Mouse (Mus musculus): ENCODE measurements around the gene Adarb2.

The Adarb2 gene

DNA sequence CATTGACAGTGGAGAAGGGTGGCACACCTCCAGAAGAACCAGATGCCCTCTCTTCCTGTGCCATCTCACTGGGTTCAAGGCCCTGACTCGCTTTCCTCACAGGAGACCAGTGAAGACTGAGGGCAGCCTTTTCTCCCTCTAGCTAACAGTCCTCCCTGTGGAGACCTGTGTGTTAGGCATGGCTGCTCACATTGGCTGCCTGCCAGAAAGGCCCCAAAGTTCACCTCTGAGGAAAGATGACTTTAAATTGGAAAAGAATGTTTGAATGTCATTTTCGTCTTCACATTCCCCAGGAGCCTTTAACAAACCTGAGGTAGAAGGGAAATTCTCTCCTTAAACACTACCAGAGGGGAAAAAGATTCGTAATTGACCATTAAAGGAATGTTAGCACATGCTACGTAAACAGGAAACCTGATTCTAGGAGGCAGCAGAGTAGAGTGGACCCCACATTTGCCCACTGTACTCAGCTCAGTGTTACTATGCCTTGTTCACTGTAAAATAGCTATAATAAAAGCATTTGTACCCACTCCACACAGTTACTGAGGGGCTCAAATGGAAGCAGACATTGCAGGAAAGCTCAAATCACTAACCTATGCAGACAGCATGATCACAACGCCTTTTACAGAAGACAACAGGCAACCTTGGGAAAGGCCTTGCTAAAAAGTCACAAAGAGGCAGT is 285.2 kb downstream of the Adarb2 start:
- no peak for DNase-seq (ENCODE audit: low spot score)

DNA sequence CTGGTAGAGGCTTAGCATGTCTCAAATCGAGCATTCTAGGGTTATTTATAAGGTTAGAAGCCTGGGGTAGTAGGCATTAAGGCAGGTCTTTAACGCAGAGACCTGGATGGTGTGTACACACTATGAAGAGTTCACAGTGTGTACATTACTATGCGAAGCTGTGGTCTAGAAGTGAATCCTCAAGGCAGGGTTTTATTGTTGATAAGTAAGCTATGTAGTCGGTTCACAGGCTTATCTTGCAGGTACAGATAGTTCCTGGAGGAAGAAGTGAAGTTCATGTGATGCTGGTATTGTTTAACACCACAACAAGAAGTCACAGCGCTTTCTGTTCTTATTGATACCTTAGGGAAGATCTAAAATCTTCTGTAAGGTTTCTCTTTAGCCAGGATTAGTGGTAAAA is 290.7 kb downstream of the Adarb2 start:
- no peak for DNase-seq (ENCODE audit: low spot score)

GRCm38 (mm10) chr13:8499551-8499950 is 296.9 kb downstream of the Adarb2 start:
- DNase-seq (ENCODE audit: low spot score): no peak

DNA sequence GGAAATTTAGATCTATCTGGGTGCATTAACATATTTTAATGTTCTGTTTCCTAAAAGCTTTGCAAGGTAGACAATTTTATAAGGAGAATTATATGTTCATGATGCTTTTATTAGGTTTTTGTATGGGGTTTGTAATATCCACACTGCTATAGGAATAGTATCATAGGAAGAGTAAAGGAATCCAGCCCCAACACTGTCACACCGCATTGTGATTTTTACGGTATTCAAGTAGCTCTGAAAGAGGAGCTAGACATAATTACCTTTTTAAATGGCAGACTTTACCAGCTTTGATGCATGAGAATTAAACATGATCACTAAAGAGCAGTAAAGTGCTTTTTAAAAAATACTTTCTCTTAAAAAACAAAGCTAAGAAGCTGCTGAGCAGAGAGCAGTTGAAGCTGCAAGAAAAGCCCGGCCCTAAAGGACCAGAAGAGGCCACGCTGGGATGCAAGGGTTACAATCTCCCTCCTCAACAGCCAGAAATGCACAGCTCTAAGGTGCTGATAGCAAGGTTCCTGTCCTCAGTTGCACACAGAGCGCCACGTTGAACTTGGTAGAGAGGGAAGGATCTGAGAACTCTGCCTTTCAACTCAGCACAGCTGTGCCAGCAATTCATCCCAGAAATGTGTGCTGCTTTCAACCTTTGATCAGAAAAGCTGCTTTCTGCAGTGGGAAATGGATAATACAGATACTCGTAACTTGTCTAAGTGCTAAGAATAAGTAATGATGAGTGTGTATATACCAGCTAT is 308.6 kb downstream of the Adarb2 start:
- no peak for DNase-seq (ENCODE audit: low spot score)

DNA sequence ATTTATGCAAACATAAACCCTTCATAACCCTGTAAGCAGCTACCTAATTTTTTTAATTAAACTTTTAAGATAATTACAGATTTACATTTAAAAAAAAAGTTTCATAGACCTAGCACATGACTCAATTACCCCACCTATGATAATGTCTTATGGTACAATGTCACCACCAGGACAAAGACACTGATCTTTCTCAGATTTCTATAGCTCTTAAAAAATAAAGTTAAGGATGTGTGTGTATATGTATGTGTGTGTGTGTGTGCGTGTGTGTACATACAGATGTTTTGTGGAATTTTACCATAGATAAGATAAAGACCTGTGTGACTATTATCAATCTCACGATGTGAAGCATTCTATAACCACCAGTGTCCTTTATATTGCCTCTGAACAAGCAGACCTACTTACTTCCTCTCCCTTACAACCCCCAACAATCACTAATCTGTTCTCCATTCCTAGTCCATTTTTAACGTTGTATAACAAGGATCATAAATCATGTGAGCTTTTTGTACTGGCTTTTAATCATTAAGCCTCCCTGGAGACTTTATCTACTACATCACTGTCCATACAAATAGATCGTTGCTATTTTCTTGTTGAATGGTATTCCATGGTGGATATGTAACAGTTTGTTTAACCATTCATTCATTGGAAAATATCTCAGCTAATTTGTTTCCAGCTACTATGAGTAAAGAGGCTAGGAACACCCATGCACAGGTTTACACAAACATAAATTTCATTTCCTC is 313.5 kb downstream of the Adarb2 start:
- no peak for DNase-seq (ENCODE audit: low spot score)

GRCm38 (mm10) chr13:8519204-8519603 is 316.5 kb downstream of the Adarb2 start:
- DNase-seq (ENCODE audit: low spot score): no peak

- DNase-seq (ENCODE audit: low spot score): no peak
Measured at GRCm38 (mm10) chr13:8525748-8526631, 323.3 kb downstream of the Adarb2 start.

GRCm38 (mm10) chr13:8534265-8535113 is 331.8 kb downstream of the Adarb2 start:
- no peak for DNase-seq (ENCODE audit: low spot score)

DNA sequence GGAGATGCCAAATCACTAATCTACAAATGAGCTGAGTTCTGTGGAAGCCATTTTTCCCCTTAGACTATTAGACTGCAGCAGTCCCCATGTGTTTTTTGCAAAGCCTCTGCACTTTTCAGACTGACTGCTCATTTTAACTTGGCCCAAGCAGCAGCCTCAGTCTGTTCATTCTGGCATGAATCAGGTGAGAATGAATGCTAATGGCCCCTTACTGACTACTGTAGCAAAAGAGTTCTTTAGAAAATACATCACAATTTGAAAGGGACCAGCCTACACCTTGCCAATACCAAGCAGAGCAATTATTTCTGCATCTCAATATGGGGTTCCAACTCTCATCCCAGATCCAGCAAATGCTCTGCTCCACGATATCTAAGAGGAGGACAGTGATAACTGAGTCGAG is 335.8 kb downstream of the Adarb2 start:
- DNase-seq (ENCODE audit: low spot score): no peak

DNA sequence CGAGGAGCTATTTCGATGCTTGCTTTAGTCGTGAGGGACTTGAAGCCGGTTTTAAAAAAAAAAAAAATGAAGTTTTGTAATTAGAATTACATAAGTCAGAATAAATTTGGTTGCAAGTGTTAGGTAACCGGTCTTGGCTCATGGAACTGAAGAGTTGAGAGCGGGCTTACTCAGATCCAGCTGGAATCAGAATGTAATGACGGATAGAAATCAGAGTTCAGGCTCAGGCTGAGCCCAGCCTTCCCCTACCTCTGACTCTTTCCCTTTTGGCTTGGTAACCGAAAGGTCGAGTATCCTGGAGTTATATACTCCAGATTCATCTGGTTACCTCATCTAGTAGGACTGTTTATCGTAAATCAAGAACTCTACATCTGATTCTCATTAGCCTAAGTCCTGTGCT is 336.2 kb downstream of the Adarb2 start:
- DNase-seq (ENCODE audit: low spot score): no peak

DNA sequence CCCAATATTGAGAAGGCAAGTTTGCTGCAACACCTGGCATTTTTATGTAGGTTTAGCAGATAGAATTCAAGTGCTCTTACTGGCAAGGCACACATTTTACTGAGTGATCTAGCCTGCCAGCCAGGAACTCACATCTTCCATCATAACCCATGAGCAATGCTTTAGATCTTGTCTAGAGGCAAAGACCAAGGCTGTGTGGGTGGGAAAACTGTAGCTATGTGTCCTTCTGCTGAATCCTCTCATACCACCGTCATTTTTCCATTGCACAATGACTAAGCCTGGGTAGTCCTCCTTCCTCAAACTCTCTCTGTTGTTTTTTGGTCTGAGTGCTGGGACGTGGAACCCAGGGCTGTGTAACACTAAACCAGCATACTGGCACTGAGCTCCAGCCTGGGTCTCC is 340.0 kb downstream of the Adarb2 start:
- DNase-seq (ENCODE audit: low spot score): no peak

GRCm38 (mm10) chr13:8552242-8552641 is 349.6 kb downstream of the Adarb2 start:
- DNase-seq (ENCODE audit: low spot score): no peak

GRCm38 (mm10) chr13:8557784-8558183 is 355.1 kb downstream of the Adarb2 start:
- DNase-seq (ENCODE audit: low spot score): no peak

GRCm38 (mm10) chr13:8560485-8560884 is 357.8 kb downstream of the Adarb2 start:
- no peak for DNase-seq (ENCODE audit: low spot score)

DNA sequence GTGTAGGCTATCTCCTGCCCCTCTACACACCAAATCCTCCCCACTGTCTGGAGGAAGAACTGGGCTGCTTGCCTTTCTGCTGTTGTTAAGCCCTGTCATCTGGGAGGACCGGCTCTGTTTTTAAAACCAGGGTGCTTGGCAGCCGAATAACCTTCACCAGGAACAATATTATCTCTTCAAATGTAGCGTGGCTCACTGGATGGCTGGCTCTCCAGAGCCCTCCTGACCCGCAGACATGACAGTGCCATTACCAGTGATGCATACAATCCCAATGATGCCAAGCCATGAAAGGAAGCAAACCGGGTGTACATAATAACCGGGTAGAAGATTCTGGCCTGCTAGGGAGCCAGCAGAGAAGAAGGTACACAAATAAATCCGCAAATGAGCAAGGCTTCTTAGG is 360.5 kb downstream of the Adarb2 start:
- no peak for DNase-seq (ENCODE audit: low spot score)

DNA sequence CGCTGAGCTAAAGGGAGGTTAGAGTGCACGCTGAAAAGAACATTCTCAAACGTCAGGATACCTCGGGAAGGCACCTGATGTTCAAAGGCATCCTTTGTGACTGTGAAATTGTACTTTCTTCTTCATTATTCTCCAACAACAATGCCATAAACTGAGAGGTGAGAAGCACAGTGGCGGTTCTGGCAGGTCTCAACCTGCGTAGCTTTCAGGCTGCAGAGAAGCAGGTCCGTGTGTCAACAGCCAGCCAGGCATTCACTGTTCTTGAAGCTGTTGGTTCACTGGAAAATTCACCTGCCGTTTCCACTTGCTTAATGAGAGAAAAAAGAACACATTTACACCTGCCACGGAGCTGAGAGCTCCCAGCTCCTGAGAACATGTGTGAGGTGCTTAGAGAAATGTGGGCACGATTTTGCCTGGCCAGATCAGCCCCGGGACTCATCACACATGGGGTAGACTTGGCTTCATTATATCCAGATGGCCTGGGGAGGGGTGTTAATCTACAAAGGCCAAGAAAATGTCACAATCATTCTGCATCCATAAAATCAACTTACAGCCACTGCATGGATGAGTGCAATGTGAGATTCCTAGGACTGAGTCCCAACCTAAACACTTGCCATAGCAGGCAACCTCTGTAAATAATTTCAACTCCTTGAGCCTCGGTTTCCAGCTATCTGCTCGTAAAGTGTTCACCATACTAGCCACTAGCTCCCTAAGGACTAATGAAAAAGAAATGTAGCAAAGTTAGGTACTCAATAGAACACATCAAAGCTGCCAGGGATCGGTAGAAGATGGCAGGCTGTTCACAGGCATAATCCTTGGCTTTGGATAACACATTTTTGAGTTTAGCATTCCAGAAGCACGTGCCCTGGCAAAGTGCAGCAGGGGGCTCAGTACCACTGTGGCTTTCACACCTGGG is 364.7 kb downstream of the Adarb2 start:
- no peak for DNase-seq (ENCODE audit: low spot score)

GRCm38 (mm10) chr13:8570269-8570668 is 367.6 kb downstream of the Adarb2 start:
- DNase-seq (ENCODE audit: low spot score): no peak

GRCm38 (mm10) chr13:8573908-8574307 is 371.2 kb downstream of the Adarb2 start:
- no peak for DNase-seq (ENCODE audit: low spot score)

DNA sequence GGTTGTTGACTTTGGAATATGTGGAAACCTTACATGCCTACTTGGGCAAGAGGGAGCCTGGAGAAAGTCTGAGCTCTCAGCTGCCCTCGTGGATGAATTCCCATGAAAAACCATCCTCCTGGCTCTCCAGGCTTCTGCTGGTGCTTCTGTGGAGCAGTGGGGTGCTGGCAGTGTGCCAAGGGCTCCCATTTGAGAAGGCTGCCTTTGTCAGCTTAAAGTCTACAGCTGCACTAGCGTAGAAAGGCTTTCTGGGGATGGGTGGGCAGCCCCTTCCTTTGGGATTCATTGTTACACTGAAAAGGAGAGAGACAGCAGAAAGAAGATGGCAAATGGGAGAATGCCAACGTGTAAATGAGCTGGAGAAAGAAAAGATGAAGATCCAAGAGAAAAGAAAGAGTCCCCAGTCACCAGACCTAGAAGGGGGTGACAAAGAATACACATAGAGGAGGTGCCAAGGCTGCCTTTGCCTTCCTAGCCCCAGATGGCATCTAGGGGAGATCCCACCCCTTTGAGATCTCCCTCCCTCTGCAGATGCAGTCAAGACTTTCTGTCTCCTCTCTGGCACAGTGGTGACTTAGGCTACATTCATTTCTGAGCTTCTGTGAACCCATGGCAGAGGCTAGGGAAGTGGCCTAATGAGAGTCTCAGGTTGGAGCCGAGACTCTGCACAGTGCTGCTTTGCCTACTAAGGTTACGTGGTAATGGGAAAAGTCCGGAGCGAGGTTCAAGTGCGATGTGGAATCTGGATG is 381.8 kb downstream of the Adarb2 start:
- no peak for DNase-seq (ENCODE audit: low spot score)
